Mouse (Mus musculus) lung, embryonic 16.5 days (tissue): Measurements from ENCODE around the gene Cdca3. TPM values are rescaled to one million over a fixed set of nuclear protein-coding genes. Genes with fewer than 3 reads are reported as not detected.

Source experiments
- ATAC-seq: fragments of 200-750 bp; cut with Nextera tagmentation; 2 replicates; pipeline ENCODE4 v1.8.0; 2017; ENCODE audit warnings: low read depth, mild to moderate bottlenecking, moderate library complexity
- H3K27ac ChIP-seq: fragments of 300-500 bp; sonication (generic); 2 replicates; pipeline ENCODE4 v1.5.1; 2014; ENCODE audit warnings: mild to moderate bottlenecking, control low read depth, low read length
- H3K27me3 ChIP-seq: fragments of 300-500 bp; sonication (generic); 2 replicates; pipeline ENCODE4 v1.6.1; 2014; ENCODE audit warnings: low read depth, low read length, mixed read lengths; ENCODE audit not compliant: control insufficient read depth, insufficient read depth
- H3K36me3 ChIP-seq: fragments of 300-500 bp; sonication (generic); 2 replicates; pipeline ENCODE4 v1.6.1; 2014; ENCODE audit warnings: low read length; ENCODE audit not compliant: control insufficient read depth, insufficient read depth
- H3K4me1 ChIP-seq: fragments of 300-500 bp; sonication (generic); replicated peaks from 2 replicates; pipeline ENCODE4 v1.6.1; 2014; ENCODE audit warnings: low read length, mixed read lengths; ENCODE audit not compliant: control insufficient read depth, insufficient read depth
- H3K4me2 ChIP-seq: fragments of 300-500 bp; sonication (generic); 2 replicates; pipeline ENCODE4 v1.6.1; 2014; ENCODE audit warnings: low read depth, low read length, control low read depth
- H3K4me3 ChIP-seq: fragments of 300-500 bp; sonication (generic); 2 replicates; pipeline ENCODE4 v1.5.1; 2014; ENCODE audit warnings: mild to moderate bottlenecking, low read length, control low read depth
- H3K9ac ChIP-seq: fragments of 300-500 bp; sonication (generic); 2 replicates; pipeline ENCODE4 v1.6.1; 2014; ENCODE audit warnings: low read length, control low read depth
- H3K9me3 ChIP-seq: fragments of 300-500 bp; sonication (generic); 2 replicates; pipeline ENCODE4 v1.6.1; 2016; ENCODE audit warnings: low read length; ENCODE audit not compliant: control insufficient read depth
- WGBS: fragments of 180-500 bp; shearing (Covaris S2); extraction: QIAGEN DNeasy Blood & Tissue Kit; methylation state at CpG from one replicate; pipeline ENCODE4 v1.1.7; 2014; 5-methylcytosine and 5-hydroxymethylcytosine counted together
- polyA plus RNA-seq: library from polyadenylated mRNA; unstranded; fragments of >200 nt; fragmentation: Nextera tagmentation; extraction: Ambion mirVana; gene quantifications from 2 replicates; pipeline ENCODE4 v1.2.1, GENCODE M21; 2015

Cdca3 gene
- polyA plus RNA-seq, 1 experiment from 2014 or later: 176 TPM

DNA sequence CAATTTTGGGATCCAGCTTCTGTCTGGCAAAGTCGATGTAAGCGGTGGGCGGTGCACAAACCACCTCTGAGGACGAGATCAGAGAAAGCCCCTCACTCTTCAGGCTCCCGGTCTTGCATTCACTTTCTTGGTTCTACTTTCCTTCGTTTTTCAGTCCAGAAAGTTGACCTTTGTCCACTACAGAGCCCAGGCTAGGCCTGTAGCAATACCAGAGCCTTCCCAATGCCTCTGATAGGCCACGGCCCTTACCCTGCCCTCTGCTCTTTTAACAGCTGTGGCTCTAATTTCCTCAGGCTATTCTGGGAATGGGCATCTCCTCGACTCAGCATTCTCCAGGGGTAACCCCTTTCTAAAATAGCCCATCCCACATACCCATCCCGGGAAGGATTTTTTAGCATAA lies 16.5 kb upstream of the Cdca3 start:
- H3K27me3 ChIP-seq: no peaks in the 10 kb centered on the region
- no peak for ATAC-seq
- H3K4me2 ChIP-seq: peak overlapping the region; percentile 78
- peaks cover 22% of the 10 kb centered on the region for H3K36me3 ChIP-seq
- H3K4me3 ChIP-seq: peak overlapping the region; percentile 82
- H3K27ac ChIP-seq: peak overlapping the region; percentile 94
- no peaks in the 10 kb centered on the region for H3K9me3 ChIP-seq
- peaks cover 35% of the 10 kb centered on the region for H3K4me1 ChIP-seq
- H3K9ac ChIP-seq: peak overlapping the region; percentile 89
- WGBS: 11% methylated on average over 9 of the region's 9 CpGs

- Histone ChIP-seq H3K9me3 (no peaks in the 10 kb centered on the region), H3K27me3 (no peaks in the 10 kb centered on the region), H3K9ac (peak overlapping the region; percentile 89), H3K4me3 (peak overlapping the region; percentile 82), H3K4me2 (peak overlapping the region; percentile 78), H3K27ac (peak overlapping the region; percentile 94), H3K4me1 (peaks cover 31% of the 10 kb centered on the region), H3K36me3 (peaks cover 27% of the 10 kb centered on the region)
- WGBS: 1% methylated on average over 18 of the region's 18 CpGs
- peak; percentile 66 for ATAC-seq
These were observed 15.9 kb upstream of the Cdca3 start for GRCm38 (mm10) chr6:124813496-124813895.

DNA sequence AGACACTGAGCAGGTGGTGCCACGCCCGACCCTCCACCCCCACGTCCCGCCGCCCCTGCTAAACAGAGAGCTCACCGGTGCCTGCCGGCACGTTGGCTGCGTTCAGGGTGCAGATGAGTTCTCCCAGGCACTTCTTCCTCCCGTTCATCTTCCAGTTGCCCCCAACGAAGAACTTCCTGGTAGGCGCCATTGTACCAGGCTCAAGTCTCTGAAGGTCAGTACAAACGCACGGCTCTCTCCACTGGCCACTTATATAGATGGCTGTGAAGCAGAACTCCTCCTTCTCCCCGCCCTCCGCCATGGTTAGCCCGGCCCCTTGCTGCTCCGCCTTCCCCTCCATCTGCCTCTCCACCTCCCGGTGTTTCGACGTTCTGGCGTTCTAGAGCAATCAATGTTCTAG lies 15.4 kb upstream of the Cdca3 start, which contains the start of gene Tpi1:
TSS of gene Tpi1 (minus strand) at position 364 of the 400 bp plus-strand sequence.
- ATAC-seq: peak; percentile 92
- H3K9ac ChIP-seq: peak within 1 kb of the TSS; percentile 89
- WGBS: under 1% methylated on average over 22 of the region's 22 CpGs
- peak within 1 kb of the TSS; percentile 94 for H3K27ac ChIP-seq
- peaks cover 31% of the 10 kb centered on the region for H3K4me1 ChIP-seq
- no peaks in the 10 kb centered on the region for H3K27me3 ChIP-seq
- H3K4me2 ChIP-seq: peak within 1 kb of the TSS; percentile 78
- peaks cover 32% of the 10 kb centered on the region for H3K36me3 ChIP-seq
- H3K4me3 ChIP-seq: peak within 1 kb of the TSS; percentile 82
- H3K9me3 ChIP-seq: no peaks in the 10 kb centered on the region

DNA sequence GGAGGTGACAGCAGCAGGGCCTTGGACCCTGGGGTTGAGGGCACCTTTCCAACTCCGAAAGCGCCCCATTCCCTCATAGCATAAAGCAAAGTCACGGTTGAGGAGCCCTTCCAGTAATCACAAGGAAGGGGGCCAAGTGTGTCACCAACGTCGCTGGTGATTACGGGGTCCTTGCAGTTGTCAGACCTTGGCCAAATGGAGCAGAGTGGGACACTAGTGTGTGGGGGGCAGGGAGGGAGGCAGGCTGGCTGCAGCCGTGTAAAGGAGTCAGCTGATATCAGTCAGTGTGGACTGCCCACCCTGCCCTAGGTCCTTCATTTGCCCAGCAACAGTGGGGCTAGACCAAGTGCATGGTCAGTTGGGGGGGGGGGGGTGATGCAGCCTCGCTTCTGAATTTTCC lies 14.9 kb upstream of the Cdca3 start:
- peak; percentile 24 for ATAC-seq
- Histone ChIP-seq H3K9ac (peak overlapping the region; percentile 89), H3K27ac (peak overlapping the region; percentile 54), H3K4me3 (peak overlapping the region; percentile 82), H3K4me2 (peak overlapping the region; percentile 78), H3K9me3 (no peaks in the 10 kb centered on the region), H3K27me3 (no peaks in the 10 kb centered on the region), H3K36me3 (peaks cover 37% of the 10 kb centered on the region), H3K4me1 (peaks cover 31% of the 10 kb centered on the region)
- WGBS: 27% methylated on average over 8 of the region's 8 CpGs

DNA sequence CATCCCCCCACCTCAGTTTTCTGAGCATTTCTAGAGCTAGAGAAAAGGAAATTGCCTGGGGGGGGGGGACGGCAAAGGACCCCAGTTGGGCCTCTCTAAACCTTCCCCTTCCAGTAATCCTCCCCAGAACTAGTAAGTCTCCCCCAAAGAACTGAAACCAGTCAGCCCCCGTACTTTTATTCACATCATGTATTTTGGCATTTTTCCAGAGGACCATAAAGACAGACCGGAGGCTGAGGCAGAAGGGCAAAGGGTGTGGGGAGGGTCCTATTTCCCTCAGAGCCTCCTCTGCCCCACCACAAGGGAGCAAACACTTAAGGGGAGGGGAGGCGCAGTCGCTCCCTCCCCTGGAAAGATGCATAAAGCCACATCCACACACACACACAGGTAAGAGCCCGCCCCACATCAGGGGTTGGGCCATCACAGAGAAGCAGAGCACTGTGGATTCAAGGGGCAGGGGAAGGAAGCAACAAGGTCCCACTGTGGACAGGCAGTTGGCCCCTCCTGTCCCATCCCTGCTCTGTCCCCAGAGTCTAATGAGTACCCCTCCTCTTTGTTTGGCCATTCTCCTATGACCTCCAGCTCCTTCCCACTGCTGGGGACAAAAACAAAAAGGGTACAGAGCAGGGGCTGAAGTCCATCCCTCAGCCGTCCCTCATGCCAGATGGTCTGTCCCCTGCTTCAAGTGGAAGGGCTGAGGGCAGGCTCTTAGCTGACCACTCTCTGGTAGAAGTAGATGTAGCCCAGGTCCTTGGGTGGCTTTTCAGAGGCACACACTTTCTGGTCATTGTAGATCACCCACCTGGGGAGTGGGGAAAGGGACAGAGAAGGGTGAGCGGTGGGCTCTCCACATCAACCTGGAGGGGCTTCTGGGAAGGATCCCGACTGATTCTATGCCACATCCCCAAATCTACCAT lies 14.2 kb upstream of the Cdca3 start:
- Histone ChIP-seq H3K9ac (no peak overlapping the region), H3K4me1 (peaks cover 26% of the 10 kb centered on the region), H3K27ac (no peak overlapping the region), H3K4me2 (no peak overlapping the region), H3K27me3 (no peaks in the 10 kb centered on the region), H3K4me3 (no peak overlapping the region), H3K9me3 (no peaks in the 10 kb centered on the region), H3K36me3 (peaks cover 43% of the 10 kb centered on the region)
- WGBS: 62% methylated on average over 9 of the region's 9 CpGs
- ATAC-seq: no peak

- WGBS: 77% methylated on average over 4 of the region's 4 CpGs
- Histone ChIP-seq H3K27me3 (no peaks in the 10 kb centered on the region), H3K4me2 (no peak overlapping the region), H3K27ac (no peak overlapping the region), H3K36me3 (peaks cover 52% of the 10 kb centered on the region), H3K9ac (no peak overlapping the region), H3K4me1 (peaks cover 22% of the 10 kb centered on the region), H3K4me3 (no peak overlapping the region), H3K9me3 (no peaks in the 10 kb centered on the region)
- no peak for ATAC-seq
These were observed 12.7 kb upstream of the Cdca3 start for GRCm38 (mm10) chr6:124816611-124817010.

DNA sequence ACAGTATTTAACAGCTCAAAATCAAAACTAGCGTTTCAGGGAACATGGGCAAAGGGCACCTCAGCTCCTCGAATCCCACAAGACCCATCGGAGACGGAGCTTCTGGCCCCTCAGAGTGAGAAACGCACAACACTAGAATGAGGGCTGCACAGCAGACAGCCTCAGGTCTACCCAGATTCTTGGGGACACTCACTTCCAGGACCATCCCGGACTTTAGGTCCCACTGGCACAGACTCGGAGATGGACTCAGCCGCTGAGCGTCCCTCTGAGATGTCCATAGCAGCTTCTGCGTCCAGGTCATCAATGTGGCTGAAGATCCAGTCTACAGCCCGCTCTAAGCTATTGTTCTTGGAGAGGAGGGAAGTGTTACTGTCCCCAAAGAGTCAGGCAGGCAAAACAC lies 12.2 kb upstream of the Cdca3 start:
- Histone ChIP-seq H3K27ac (no peak overlapping the region), H3K9ac (no peak overlapping the region), H3K36me3 (peaks cover 47% of the 10 kb centered on the region), H3K9me3 (no peaks in the 10 kb centered on the region), H3K4me1 (peaks cover 19% of the 10 kb centered on the region), H3K4me3 (no peak overlapping the region), H3K27me3 (no peaks in the 10 kb centered on the region), H3K4me2 (no peak overlapping the region)
- ATAC-seq: no peak
- WGBS: 90% methylated on average over 11 of the region's 11 CpGs

GRCm38 (mm10) chr6:124817563-124817962 lies 11.8 kb upstream of the Cdca3 start:
- Histone ChIP-seq H3K36me3 (peaks cover 47% of the 10 kb centered on the region), H3K4me3 (no peak overlapping the region), H3K4me1 (peaks cover 15% of the 10 kb centered on the region), H3K4me2 (no peak overlapping the region), H3K9me3 (no peaks in the 10 kb centered on the region), H3K27me3 (no peaks in the 10 kb centered on the region), H3K9ac (no peak overlapping the region), H3K27ac (no peak overlapping the region)
- ATAC-seq: no peak
- 91% methylated on average over 8 of the region's 8 CpGs for WGBS

DNA sequence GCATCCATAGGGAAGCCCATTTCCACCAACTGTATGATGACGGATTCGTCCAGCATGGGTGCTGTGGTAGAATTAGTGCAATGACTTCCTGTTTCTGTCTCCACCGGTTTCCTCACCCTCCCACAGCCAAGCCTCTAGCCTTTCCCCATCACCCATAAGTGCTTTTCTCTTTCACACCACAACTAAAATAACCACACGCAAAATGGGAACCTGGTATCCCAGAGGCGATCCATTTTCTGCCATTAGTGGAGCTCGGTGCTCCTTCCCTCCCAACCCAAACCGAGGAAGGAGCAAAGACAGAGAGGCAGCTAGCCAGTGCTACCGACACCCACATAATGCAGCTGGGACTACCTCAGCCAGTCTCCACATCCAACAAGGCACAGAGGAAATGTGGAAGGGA lies 11.4 kb upstream of the Cdca3 start:
- WGBS: 86% methylated on average over 8 of the region's 8 CpGs
- H3K4me3 ChIP-seq: no peak overlapping the region
- no peak for ATAC-seq
- no peaks in the 10 kb centered on the region for H3K27me3 ChIP-seq
- no peak overlapping the region for H3K4me2 ChIP-seq
- peaks cover 50% of the 10 kb centered on the region for H3K36me3 ChIP-seq
- no peak overlapping the region for H3K9ac ChIP-seq
- H3K9me3 ChIP-seq: no peaks in the 10 kb centered on the region
- peaks cover 11% of the 10 kb centered on the region for H3K4me1 ChIP-seq
- no peak overlapping the region for H3K27ac ChIP-seq
